In the genomic region with DNA sequence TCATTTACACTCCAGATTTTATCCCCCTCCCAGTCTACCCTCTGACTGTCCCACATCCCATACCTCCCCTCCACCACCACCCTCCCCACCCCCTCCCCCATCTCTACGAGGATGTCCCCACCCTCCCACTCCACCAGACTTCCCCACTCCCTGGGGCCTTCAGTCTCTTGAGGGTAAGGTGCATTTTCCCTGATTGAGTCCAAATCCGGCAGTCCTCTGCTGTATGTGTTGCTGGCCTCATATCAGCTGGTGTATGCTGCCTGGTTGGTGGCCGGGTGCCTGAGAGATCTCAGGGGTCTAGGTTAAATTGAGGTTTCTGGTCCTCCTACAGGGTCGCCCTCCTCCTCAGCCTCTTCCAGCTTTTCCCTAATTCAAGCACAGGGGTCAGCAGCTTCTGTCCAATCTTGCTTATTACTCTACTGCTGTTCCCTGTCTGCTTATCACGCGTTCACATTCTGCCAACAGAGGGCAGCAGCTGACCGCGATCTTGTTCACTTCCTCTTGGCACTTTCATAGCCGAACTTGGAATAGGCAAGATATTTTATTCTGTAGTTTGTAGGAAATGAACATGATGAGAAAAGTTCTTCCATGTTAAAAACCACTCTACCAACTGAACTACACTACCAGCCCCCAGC, we compare ENCODE assay signal across 7 mouse cellular contexts. TPM values are rescaled to one million over a fixed set of nuclear protein-coding genes. Genes with fewer than 3 reads are reported as not detected.
DNase-seq lines count a peak whose midpoint lies in the region; ATAC-seq and TF ChIP-seq lines count a peak whose summit lies in the region.

No protein-coding gene starts in this region.

- H3K4me2 ChIP-seq in intestine, embryonic 16.5 days (ENCODE audit: low read depth, low read length): no peak overlapping the region
- H3K4me2 ChIP-seq in midbrain, embryonic 11.5 days: no peak overlapping the region

- H3K9me3 ChIP-seq in intestine, embryonic 16.5 days (ENCODE audit: control insufficient read depth, low read length): no peaks in the 10 kb centered on the region
- no peaks in the 10 kb centered on the region for H3K9me3 ChIP-seq in midbrain, embryonic 11.5 days (ENCODE audit: control insufficient read depth, low read length)

- TF ChIP-seq POLR2A in cortical plate, adult 2 months (IDR thresholded peaks at IDR 0.05; ENCODE audit: extremely low read depth, insufficient read depth, low read length): no peak
- TF ChIP-seq POLR2A in small intestine, adult 2 months (IDR thresholded peaks at IDR 0.05; ENCODE audit: low read depth, low read length): no peak

- TF ChIP-seq CTCF in cortical plate, adult 2 months (IDR thresholded peaks at IDR 0.05; ENCODE audit: extremely low read depth, insufficient read depth, low read length): peak; percentile 95
- TF ChIP-seq CTCF in small intestine, adult 2 months (IDR thresholded peaks at IDR 0.05; ENCODE audit: extremely low read depth, insufficient read length, insufficient replicate concordance, low read depth, low read length): peak; percentile 82; the same call in 1 of the 2 replicates

- H3K27me3 ChIP-seq in intestine, embryonic 16.5 days (replicated peaks; ENCODE audit: control insufficient read depth, insufficient read depth, low read length): no peaks in the 10 kb centered on the region
- no peaks in the 10 kb centered on the region for H3K27me3 ChIP-seq in midbrain, embryonic 11.5 days (ENCODE audit: control insufficient read depth, insufficient read depth, low read length)
- no peaks in the 10 kb centered on the region for H3K27me3 ChIP-seq in small intestine, adult 2 months (ENCODE audit: control insufficient read depth, insufficient read depth, low read length)

- intact Hi-C loops in left cerebral cortex, postnatal 14 days (cut with DNase I): loop anchor here (2.0 to 5.0 kb wide), 2 partner anchors 152 to 548 kb away; no protein-coding TSS in a partner anchor

- H3K27ac ChIP-seq in cortical plate, adult 2 months (ENCODE audit: insufficient read depth, low read length): no peak overlapping the region
- H3K27ac ChIP-seq in intestine, embryonic 16.5 days (ENCODE audit: low read length): no peak overlapping the region
- no peak overlapping the region for H3K27ac ChIP-seq in midbrain, embryonic 11.5 days (ENCODE audit: low read depth, low read length)
- H3K27ac ChIP-seq in small intestine, adult 2 months (ENCODE audit: insufficient read depth, low read depth, low read length): no peak overlapping the region

- H3K4me1 ChIP-seq in cortical plate, adult 2 months (ENCODE audit: control insufficient read depth, insufficient read depth, low read length): no peaks in the 10 kb centered on the region
- H3K4me1 ChIP-seq in intestine, embryonic 16.5 days (ENCODE audit: control insufficient read depth, insufficient read depth, low read length): no peaks in the 10 kb centered on the region
- H3K4me1 ChIP-seq in midbrain, embryonic 11.5 days (ENCODE audit: control insufficient read depth, insufficient read depth, low read length): no peaks in the 10 kb centered on the region
- H3K4me1 ChIP-seq in small intestine, adult 2 months (ENCODE audit: control insufficient read depth, insufficient read depth, insufficient read length, low read length): no peaks in the 10 kb centered on the region

- DNase-seq in adrenal gland, adult 18-20 months (ENCODE audit: low spot score in 2 of 2): peak; percentile 77 to 80
- peak; percentile 42 for DNase-seq in gastrocnemius, postnatal 25 days
- peak; percentile 73 to 89 for DNase-seq in left cerebral cortex, postnatal 14 days (ENCODE audit: low spot score in 2 of 2)
- DNase-seq in midbrain, embryonic 11.5 days (ENCODE audit: low spot score, missing footprints): peak; percentile 98

- WGBS in intestine, embryonic 16.5 days: 20% methylated on average over 9 of the region's 9 CpGs
- 23% methylated on average over 9 of the region's 9 CpGs for WGBS in midbrain, embryonic 11.5 days
- WGBS in small intestine, adult 2 months: 11% methylated on average over 9 of the region's 9 CpGs

- no peak overlapping the region for H3K9ac ChIP-seq in intestine, embryonic 16.5 days (ENCODE audit: low read depth, low read length)
- H3K9ac ChIP-seq in midbrain, embryonic 11.5 days (ENCODE audit: low read length): no peak overlapping the region

- H3K36me3 ChIP-seq in intestine, embryonic 16.5 days (ENCODE audit: control insufficient read depth, insufficient read depth, low read length): no peaks in the 10 kb centered on the region
- H3K36me3 ChIP-seq in midbrain, embryonic 11.5 days (ENCODE audit: control insufficient read depth, insufficient read depth, low read length): no peaks in the 10 kb centered on the region
- H3K36me3 ChIP-seq in small intestine, adult 2 months (ENCODE audit: control insufficient read depth, insufficient read depth, low read length): no peaks in the 10 kb centered on the region

- H3K4me3 ChIP-seq in cortical plate, adult 2 months (ENCODE audit: insufficient read depth, low read length): no peak overlapping the region
- H3K4me3 ChIP-seq in intestine, embryonic 16.5 days (ENCODE audit: low read length): no peak overlapping the region
- H3K4me3 ChIP-seq in midbrain, embryonic 11.5 days (ENCODE audit: low read depth, low read length): no peak overlapping the region
- H3K4me3 ChIP-seq in small intestine, adult 2 months (ENCODE audit: low read depth, low read length): no peak overlapping the region

- ATAC-seq in intestine, embryonic 16.5 days: peak; percentile 64
- ATAC-seq in midbrain, embryonic 11.5 days (ENCODE audit: low FRiP score): peak; percentile 68

RNA-seq across cellular contexts. Expression of gene Aco1, which starts 8.3 kb away (rescaled TPM):
- total RNA-seq in adrenal gland, adult 18-20 months (2021): 100 to 1,000 TPM; 108 to 132 TPM
- polyA plus RNA-seq in cortical plate, adult 2 months (2012; rRNA removed): 27.0 and 28.7 TPM in 2 replicates
- total RNA-seq in gastrocnemius, postnatal 25 days (2021): 10 to 100 TPM; 16.1 to 21.7 TPM
- polyA plus RNA-seq in intestine, embryonic 16.5 days (2015; fragmentation: Nextera tagmentation; extraction: Ambion mirVana): 79.0 and 88.1 TPM in 2 replicates
- 10 to 100 TPM; 34.6 to 37.2 TPM for total RNA-seq in left cerebral cortex, postnatal 14 days (2021)
- 59.1 and 66.9 TPM in 2 replicates for polyA plus RNA-seq in midbrain, embryonic 11.5 days (2014; fragmentation: Nextera tagmentation; extraction: Ambion mirVana)
- 26.2 and 58.2 TPM in 2 replicates for polyA plus RNA-seq in small intestine, adult 2 months (2012; rRNA removed)

Comparison
In these comparisons a context has a peak if more than half of its experiments do, and no peak if none do; other contexts are left out.
1. DNase-seq: peak in every context shown above with its lines; median percentile 98 in midbrain, embryonic 11.5 days; 81 in left cerebral cortex, postnatal 14 days; 78 in adrenal gland, adult 18-20 months; 42 in gastrocnemius, postnatal 25 days.